8 mouse cellular contexts compared by ENCODE assay signal in the genomic region with DNA sequence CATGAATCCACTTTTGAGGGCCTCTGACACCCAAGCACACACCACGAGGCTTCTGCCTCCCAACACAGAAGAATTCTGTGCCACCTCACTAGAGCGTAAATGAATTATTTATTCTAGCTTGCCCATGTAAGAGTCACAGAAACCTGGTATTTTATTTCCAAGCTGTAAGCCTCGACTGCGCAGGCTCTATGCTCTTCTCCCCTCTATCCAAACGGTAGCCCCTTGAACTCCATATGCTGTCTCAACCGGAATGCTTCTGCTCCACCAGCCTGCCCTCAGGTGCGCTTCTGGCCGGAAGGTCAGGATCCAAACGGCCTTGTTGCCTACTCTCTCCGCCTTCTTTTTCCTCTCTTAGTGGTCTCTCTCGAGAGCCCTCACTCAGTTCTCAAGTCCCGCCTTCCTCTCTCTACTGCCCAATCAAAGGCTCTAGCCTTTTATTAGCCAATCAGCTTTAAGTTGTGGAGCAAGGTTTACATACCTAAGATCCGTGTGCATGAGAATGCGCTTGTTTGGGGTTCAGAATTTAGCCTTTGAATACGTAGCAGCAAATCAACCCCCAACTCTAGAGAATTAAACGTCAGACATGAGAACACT. TPM values are rescaled to one million over a fixed set of nuclear protein-coding genes. Genes with fewer than 3 reads are reported as not detected.
DNase-seq lines count a peak whose midpoint lies in the region; ATAC-seq lines count a peak whose summit lies in the region.

No protein-coding gene starts in this region.

- 0 out of 2 replicates have a peak, but pooled peaks have one; percentile 72 for ATAC-seq in heart, embryonic 11.5 days (replicated peaks; ENCODE audit: insufficient number of reproducible peaks, low FRiP score, low TSS enrichment)
- ATAC-seq in kidney, embryonic 14.5 days (ENCODE audit: low FRiP score, low TSS enrichment): peak; percentile 88; the same call in 1 of the 2 replicates
- peak; percentile 90 for ATAC-seq in stomach, embryonic 14.5 days (ENCODE audit: insufficient number of reproducible peaks, insufficient read depth, low FRiP score, low read depth)

- no peaks in the 10 kb centered on the region for H3K9me3 ChIP-seq in heart, embryonic 11.5 days (replicated peaks; ENCODE audit: control insufficient read depth, low read length)
- H3K9me3 ChIP-seq in kidney, embryonic 14.5 days (ENCODE audit: control insufficient read depth, low read length): no peaks in the 10 kb centered on the region
- no peaks in the 10 kb centered on the region for H3K9me3 ChIP-seq in stomach, embryonic 14.5 days (ENCODE audit: control insufficient read depth, low read depth, low read length)

- intact Hi-C loops in left cerebral cortex, postnatal 4 days (cut with DNase I): no loop called here

- peak overlapping the region; percentile 34; the same call in 1 of the 2 replicates for H3K9ac ChIP-seq in heart, embryonic 11.5 days (ENCODE audit: low read depth, low read length)
- H3K9ac ChIP-seq in kidney, embryonic 14.5 days (ENCODE audit: low read depth, low read length): no peak overlapping the region
- 0 out of 2 replicates have a peak overlapping the region, but pooled peaks have one; percentile 1 for H3K9ac ChIP-seq in stomach, embryonic 14.5 days (replicated peaks; ENCODE audit: low read depth, low read length)

- peak; percentile 58 for DNase-seq in CD4-positive, CD25-positive, alpha-beta regulatory T cell, adult 2 months (ENCODE audit: low read depth, low spot score)
- DNase-seq in brain, adult 2 months (ENCODE audit: low read depth, low spot score): peak; percentile 53
- peak; percentile 64 for DNase-seq in lung, postnatal 10 days
- DNase-seq in adipocyte (ENCODE audit: low spot score): no peak
- no peak for DNase-seq in left cerebral cortex, postnatal 4 days

- WGBS in heart, embryonic 11.5 days (ENCODE audit: insufficient replicate concordance): 29% methylated on average over 16 of the region's 16 CpGs
- WGBS in kidney, embryonic 14.5 days: 19% methylated on average over 16 of the region's 16 CpGs
- 33% methylated on average over 16 of the region's 16 CpGs for WGBS in stomach, embryonic 14.5 days

- peaks cover 23% of the 10 kb centered on the region for H3K4me1 ChIP-seq in heart, embryonic 11.5 days (ENCODE audit: control insufficient read depth, insufficient read depth, low read length)
- no peaks in the 10 kb centered on the region for H3K4me1 ChIP-seq in kidney, embryonic 14.5 days (ENCODE audit: control insufficient read depth, insufficient read depth, low read length)
- H3K4me1 ChIP-seq in stomach, embryonic 14.5 days (ENCODE audit: control insufficient read depth, insufficient read depth, low read length): no peaks in the 10 kb centered on the region

- H3K36me3 ChIP-seq in heart, embryonic 11.5 days (ENCODE audit: control insufficient read depth, insufficient read depth, low read length): peaks cover 3% of the 10 kb centered on the region; the same call in 1 of the 2 replicates
- H3K36me3 ChIP-seq in kidney, embryonic 14.5 days (ENCODE audit: control insufficient read depth, insufficient read depth, low read length): peaks cover 26% of the 10 kb centered on the region
- H3K36me3 ChIP-seq in stomach, embryonic 14.5 days (ENCODE audit: control insufficient read depth, insufficient read depth, low read length): peaks cover 2% of the 10 kb centered on the region; the same call in 1 of the 2 replicates

- peak overlapping the region; percentile 69 for H3K4me2 ChIP-seq in heart, embryonic 11.5 days
- H3K4me2 ChIP-seq in kidney, embryonic 14.5 days (replicated peaks; ENCODE audit: low read depth, low read length): peak overlapping the region; percentile 43
- peak overlapping the region; percentile 30 for H3K4me2 ChIP-seq in stomach, embryonic 14.5 days (replicated peaks; ENCODE audit: low read depth, low read length)

- no peak overlapping the region for H3K27ac ChIP-seq in heart, embryonic 11.5 days (ENCODE audit: low read depth, low read length)
- no peak overlapping the region for H3K27ac ChIP-seq in kidney, embryonic 14.5 days (ENCODE audit: low read depth, low read length)
- no peak overlapping the region for H3K27ac ChIP-seq in stomach, embryonic 14.5 days (ENCODE audit: low read length)

- H3K27me3 ChIP-seq in heart, embryonic 11.5 days (ENCODE audit: control insufficient read depth, insufficient read depth, low read length): no peaks in the 10 kb centered on the region
- no peaks in the 10 kb centered on the region for H3K27me3 ChIP-seq in kidney, embryonic 14.5 days (ENCODE audit: control insufficient read depth, insufficient read depth, low read length)
- H3K27me3 ChIP-seq in stomach, embryonic 14.5 days (ENCODE audit: control insufficient read depth, insufficient read depth, low read length): no peaks in the 10 kb centered on the region

- peak overlapping the region; percentile 40 for H3K4me3 ChIP-seq in heart, embryonic 11.5 days (ENCODE audit: low read depth, low read length)
- peak overlapping the region; percentile 32 for H3K4me3 ChIP-seq in kidney, embryonic 14.5 days (ENCODE audit: low read length)
- peak overlapping the region; percentile 22 for H3K4me3 ChIP-seq in stomach, embryonic 14.5 days (ENCODE audit: low read depth, low read length)

RNA-seq across cellular contexts. Expression of a gene that starts 36.5 kb away (rescaled TPM):
- polyA plus RNA-seq in heart, embryonic 11.5 days (2014; fragmentation: Nextera tagmentation; extraction: Ambion mirVana): 17.9 and 20.1 TPM in 2 replicates
- polyA plus RNA-seq in kidney, embryonic 14.5 days (2014; fragmentation: Nextera tagmentation; extraction: Ambion mirVana): 13.2 and 20.8 TPM in 2 replicates
- polyA plus RNA-seq in stomach, embryonic 14.5 days (2014; fragmentation: Nextera tagmentation; extraction: Ambion mirVana): 18.7 and 27.6 TPM in 2 replicates
- 10 to 100 TPM; 25.5 to 27.0 TPM for total RNA-seq in left cerebral cortex, postnatal 4 days (2021)

Comparison
In these comparisons a context has a peak if more than half of its experiments do, and no peak if none do; other contexts are left out.
1. DNase-seq: peak in CD4-positive, CD25-positive, alpha-beta regulatory T cell, adult 2 months (single experiment), brain, adult 2 months (single experiment) and lung, postnatal 10 days (single experiment); none in adipocyte (single experiment) and left cerebral cortex, postnatal 4 days (single experiment).
2. Peak in every context shown above with its lines, with median percentiles within 50 percentile points of each other: ATAC-seq, H3K4me2 ChIP-seq and H3K4me3 ChIP-seq.